Mouse (Mus musculus) macrophage (primary cell): ENCODE measurements at regions not wholly inside any gene's neighbourhood (a gene's known extent, or its start where the extent isn't known, plus 50 kb on each side); places are given as distances from the start of the nearest gene placed in this dataset.

Experiments used
- H3K27ac ChIP-seq: fragments of 350-480 bp; formaldehyde crosslinking; 2 replicates; pipeline ENCODE4 v1.9.0; 2021
- H3K36me3 ChIP-seq: fragments of 350-480 bp; formaldehyde crosslinking; 2 replicates; pipeline ENCODE4 v1.9.0; 2021; ENCODE audit errors: inconsistent target
- H3K4me3 ChIP-seq: fragments of 350-480 bp; formaldehyde crosslinking; 2 replicates; pipeline ENCODE4 v1.9.0; 2021; ENCODE audit errors: inconsistent target
- H3K79me2 ChIP-seq: fragments of 350-480 bp; formaldehyde crosslinking; 2 replicates; pipeline ENCODE4 v1.9.0; 2021; ENCODE audit errors: inconsistent target
- WGBS: methylation state at CpG from one replicate; pipeline ENCODE4 v1.1.7; 2026; ENCODE audit warnings: inconsistent platforms; ENCODE audit not compliant: missing documents; 5-methylcytosine and 5-hydroxymethylcytosine counted together

- H3K4me3 ChIP-seq: no peak overlapping the region
- H3K36me3 ChIP-seq: no peaks in the 10 kb centered on the region
- 86% methylated on average over 17 of the region's 17 CpGs for WGBS
These were observed 414.6 kb upstream of the Hnrnpa3 start for GRCm38 (mm10) chr2:75244311-75245033.

GRCm38 (mm10) chr2:75245256-75245655 is 413.8 kb upstream of the Hnrnpa3 start:
- no peak overlapping the region for H3K27ac ChIP-seq
- H3K36me3 ChIP-seq: no peaks in the 10 kb centered on the region
- 97% methylated on average over 6 of the region's 6 CpGs for WGBS
- no peak overlapping the region for H3K4me3 ChIP-seq
- H3K79me2 ChIP-seq: no peaks in the 10 kb centered on the region

More at GRCm38 (mm10) chr2:75244311-75245033, 414.6 kb upstream of the Hnrnpa3 start:
- H3K79me2 ChIP-seq: no peaks in the 10 kb centered on the region
- H3K27ac ChIP-seq: no peak overlapping the region

- no peaks in the 10 kb centered on the region for H3K79me2 ChIP-seq
- H3K36me3 ChIP-seq: no peaks in the 10 kb centered on the region
- no peak overlapping the region for H3K4me3 ChIP-seq
- H3K27ac ChIP-seq: no peak overlapping the region
- 70% methylated on average over 5 of the region's 5 CpGs for WGBS
These were observed 413.4 kb upstream of the Hnrnpa3 start for GRCm38 (mm10) chr2:75245662-75246061.

GRCm38 (mm10) chr2:75246082-75246743 is 412.8 kb upstream of the Hnrnpa3 start:
- H3K79me2 ChIP-seq: no peaks in the 10 kb centered on the region
- no peaks in the 10 kb centered on the region for H3K36me3 ChIP-seq
- WGBS: 11% methylated on average over 12 of the region's 12 CpGs
- no peak overlapping the region for H3K4me3 ChIP-seq
- no peak overlapping the region for H3K27ac ChIP-seq

DNA sequence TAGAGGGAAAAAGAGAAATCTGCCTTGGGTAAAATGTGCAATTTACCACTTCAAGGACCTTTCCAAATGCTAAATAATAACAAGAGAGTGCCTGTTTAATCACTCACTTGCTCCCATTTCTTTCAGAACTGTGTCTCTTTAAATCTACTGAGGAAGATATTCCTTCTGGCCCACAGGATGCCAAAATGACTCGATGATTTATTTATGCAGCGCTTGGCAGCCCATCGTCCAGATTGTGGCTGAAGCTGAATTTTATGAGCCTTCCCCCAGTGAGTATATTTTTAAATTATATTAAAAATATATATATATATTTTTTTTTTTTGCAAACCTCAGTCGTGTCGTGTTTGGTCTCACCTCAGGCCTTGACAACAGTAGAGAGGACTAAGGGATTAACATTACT is 410.8 kb upstream of the Hnrnpa3 start:
- H3K36me3 ChIP-seq: no peaks in the 10 kb centered on the region
- no peak overlapping the region for H3K4me3 ChIP-seq
- H3K27ac ChIP-seq: no peak overlapping the region
- WGBS: 32% methylated on average over 5 of the region's 5 CpGs
- no peaks in the 10 kb centered on the region for H3K79me2 ChIP-seq

DNA sequence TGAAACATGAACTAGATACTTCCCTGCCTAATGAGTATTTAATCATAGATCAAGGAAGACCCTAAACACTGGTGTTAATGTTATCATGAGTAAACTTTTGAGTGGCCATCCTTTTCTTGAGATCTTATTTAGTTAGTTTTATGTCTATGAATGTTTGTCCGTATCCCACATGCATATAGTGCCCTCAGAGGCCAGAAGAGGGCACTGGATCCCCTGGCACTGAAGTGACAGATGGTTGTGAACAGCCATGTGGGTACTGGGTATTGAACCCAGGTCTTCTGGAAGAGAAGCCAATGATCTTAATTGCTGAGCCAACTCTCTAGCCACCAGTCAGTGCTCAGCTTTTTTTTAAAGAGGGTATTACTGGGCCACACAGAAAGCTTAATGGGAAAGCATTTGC is 408.6 kb upstream of the Hnrnpa3 start:
- WGBS: 100% methylated on average over 1 of the region's 1 CpGs

GRCm38 (mm10) chr2:75252829-75253228 is 406.2 kb upstream of the Hnrnpa3 start:
- no peaks in the 10 kb centered on the region for H3K36me3 ChIP-seq
- H3K79me2 ChIP-seq: no peaks in the 10 kb centered on the region
- H3K4me3 ChIP-seq: no peak overlapping the region
- no peak overlapping the region for H3K27ac ChIP-seq
- 92% methylated on average over 8 of the region's 8 CpGs for WGBS

More for the DNA sequence above, 408.6 kb upstream of the Hnrnpa3 start:
- Histone ChIP-seq H3K4me3 (no peak overlapping the region), H3K27ac (no peak overlapping the region), H3K36me3 (no peaks in the 10 kb centered on the region), H3K79me2 (no peaks in the 10 kb centered on the region)

- Histone ChIP-seq H3K79me2 (no peaks in the 10 kb centered on the region), H3K36me3 (no peaks in the 10 kb centered on the region), H3K4me3 (no peak overlapping the region), H3K27ac (no peak overlapping the region)
- WGBS: 91% methylated on average over 7 of the region's 7 CpGs
These were observed 393.8 kb upstream of the Hnrnpa3 start for GRCm38 (mm10) chr2:75265218-75265617.

GRCm38 (mm10) chr2:75265739-75266699 is 393.0 kb upstream of the Hnrnpa3 start:
- WGBS: 92% methylated on average over 19 of the region's 19 CpGs
- H3K36me3 ChIP-seq: no peaks in the 10 kb centered on the region
- H3K4me3 ChIP-seq: no peak overlapping the region

GRCm38 (mm10) chr2:75267949-75268348 is 391.1 kb upstream of the Hnrnpa3 start:
- H3K4me3 ChIP-seq: no peak overlapping the region
- no peak overlapping the region for H3K27ac ChIP-seq

More at GRCm38 (mm10) chr2:75265739-75266699, 393.0 kb upstream of the Hnrnpa3 start:
- Histone ChIP-seq H3K79me2 (no peaks in the 10 kb centered on the region), H3K27ac (no peak overlapping the region)

DNA sequence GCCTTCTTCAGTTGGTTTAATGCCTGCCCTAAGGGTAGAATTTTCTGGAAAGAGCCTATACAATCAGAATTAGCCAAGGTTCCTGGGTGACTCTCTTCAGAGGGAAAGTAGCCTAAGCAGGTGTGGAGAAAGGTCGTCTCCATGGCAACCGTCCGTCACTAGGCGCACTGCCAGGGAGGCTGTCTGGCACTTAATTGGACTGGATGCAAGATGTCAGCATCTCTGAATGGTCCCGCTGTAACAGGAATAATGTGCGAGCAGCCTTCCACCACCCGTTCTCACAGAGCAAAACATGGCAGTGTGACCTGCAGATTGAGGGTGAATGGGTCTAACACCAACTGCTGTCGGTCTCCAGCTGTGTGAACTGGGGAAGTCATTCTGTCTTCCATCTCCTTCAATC is 389.6 kb upstream of the Hnrnpa3 start:
- Histone ChIP-seq H3K79me2 (no peaks in the 10 kb centered on the region), H3K4me3 (no peak overlapping the region), H3K36me3 (no peaks in the 10 kb centered on the region), H3K27ac (no peak overlapping the region)
- WGBS: 84% methylated on average over 8 of the region's 8 CpGs

More at GRCm38 (mm10) chr2:75267949-75268348, 391.1 kb upstream of the Hnrnpa3 start:
- 41% methylated on average over 2 of the region's 3 CpGs for WGBS
- no peaks in the 10 kb centered on the region for H3K36me3 ChIP-seq
- H3K79me2 ChIP-seq: no peaks in the 10 kb centered on the region

DNA sequence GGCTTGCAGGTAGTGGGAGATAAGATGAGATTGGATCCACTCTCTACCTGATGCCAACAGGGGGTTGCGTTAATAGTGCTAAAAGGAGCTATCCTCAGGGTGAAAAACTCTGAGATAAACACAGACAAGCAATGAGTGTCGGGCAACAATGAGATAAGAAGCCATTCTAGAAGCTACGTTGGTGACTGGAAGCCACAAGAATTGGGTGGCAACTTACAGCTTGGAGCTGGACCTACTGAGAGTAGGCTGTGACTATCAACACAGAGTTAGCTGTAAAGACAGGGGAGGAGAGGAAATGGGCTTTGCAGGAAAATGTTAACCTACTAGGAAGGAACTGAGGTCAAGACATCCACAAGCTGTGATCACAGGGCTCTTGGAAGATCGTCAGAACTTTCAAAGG is 388.9 kb upstream of the Hnrnpa3 start:
- Histone ChIP-seq H3K79me2 (no peaks in the 10 kb centered on the region), H3K36me3 (no peaks in the 10 kb centered on the region), H3K4me3 (no peak overlapping the region), H3K27ac (no peak overlapping the region)
- WGBS: 74% methylated on average over 4 of the region's 4 CpGs

- no peak overlapping the region for H3K4me3 ChIP-seq
- no peak overlapping the region for H3K27ac ChIP-seq
- WGBS: 92% methylated on average over 1 of the region's 1 CpGs
- H3K79me2 ChIP-seq: no peaks in the 10 kb centered on the region
- no peaks in the 10 kb centered on the region for H3K36me3 ChIP-seq
These were observed 371.2 kb upstream of the Hnrnpa3 start for GRCm38 (mm10) chr2:75287900-75288299.

- H3K27ac ChIP-seq: no peak overlapping the region
- no peaks in the 10 kb centered on the region for H3K36me3 ChIP-seq
- H3K4me3 ChIP-seq: no peak overlapping the region
- 89% methylated on average over 2 of the region's 2 CpGs for WGBS
- H3K79me2 ChIP-seq: no peaks in the 10 kb centered on the region
These were observed 367.4 kb upstream of the Hnrnpa3 start for GRCm38 (mm10) chr2:75291674-75292073.
